Mouse (Mus musculus): ENCODE measurements around the gene Lbp. TPM values are rescaled to one million over a fixed set of nuclear protein-coding genes. Genes with fewer than 3 reads are reported as not detected.
A peak's percentile ranks its signal among the peaks of the same experiment; 100 is the strongest.

Gene Lbp
- polyA plus RNA-seq, 1 experiment from 2014 or later: 3.2 TPM

- H3K9me3 ChIP-seq (ENCODE audit: control insufficient read depth, low read length): no peaks in the 10 kb centered on the region
- H3K4me2 ChIP-seq (ENCODE audit: low read length): no peak overlapping the region
- no peak overlapping the region for H3K27ac ChIP-seq (ENCODE audit: low read length)
- no peak overlapping the region for H3K9ac ChIP-seq (replicated peaks; ENCODE audit: low read depth, low read length)
- no peaks in the 10 kb centered on the region for H3K36me3 ChIP-seq (ENCODE audit: control insufficient read depth, insufficient read depth)
- no peaks in the 10 kb centered on the region for H3K27me3 ChIP-seq (replicated peaks; ENCODE audit: control insufficient read depth, insufficient read depth, low read length)
- H3K4me1 ChIP-seq (replicated peaks; ENCODE audit: control insufficient read depth, insufficient read depth, low read length): no peaks in the 10 kb centered on the region
- no peak overlapping the region for H3K4me3 ChIP-seq (replicated peaks; ENCODE audit: low read length)
- whole genome bisulfite sequencing: 59% methylated on average over 10 of the region's 10 CpGs
- peak; percentile 71; the same call in 1 of the 2 replicates for ATAC-seq
Measured at GRCm38 (mm10) chr2:158324531-158325190, 18.4 kb downstream of the Lbp start.

GRCm38 (mm10) chr2:158325609-158326008 is 19.3 kb downstream of the Lbp start:
- Histone ChIP-seq H3K4me3 (replicated peaks; ENCODE audit: low read length) (no peak overlapping the region), H3K27me3 (replicated peaks; ENCODE audit: control insufficient read depth, insufficient read depth, low read length) (no peaks in the 10 kb centered on the region), H3K9me3 (ENCODE audit: control insufficient read depth, low read length) (no peaks in the 10 kb centered on the region), H3K36me3 (ENCODE audit: control insufficient read depth, insufficient read depth) (no peaks in the 10 kb centered on the region), H3K9ac (replicated peaks; ENCODE audit: low read depth, low read length) (no peak overlapping the region), H3K4me1 (replicated peaks; ENCODE audit: control insufficient read depth, insufficient read depth, low read length) (no peaks in the 10 kb centered on the region), H3K27ac (ENCODE audit: low read length) (no peak overlapping the region), H3K4me2 (ENCODE audit: low read length) (no peak overlapping the region)
- no peak for ATAC-seq
- WGBS: 57% methylated on average over 8 of the region's 8 CpGs

- H3K9ac ChIP-seq (replicated peaks; ENCODE audit: low read depth, low read length): no peak overlapping the region
- no peaks in the 10 kb centered on the region for H3K36me3 ChIP-seq (ENCODE audit: control insufficient read depth, insufficient read depth)
- no peak overlapping the region for H3K27ac ChIP-seq (ENCODE audit: low read length)
- H3K27me3 ChIP-seq (replicated peaks; ENCODE audit: control insufficient read depth, insufficient read depth, low read length): no peaks in the 10 kb centered on the region
- no peaks in the 10 kb centered on the region for H3K4me1 ChIP-seq (replicated peaks; ENCODE audit: control insufficient read depth, insufficient read depth, low read length)
- WGBS: 89% methylated on average over 13 of the region's 13 CpGs
- no peak overlapping the region for H3K4me2 ChIP-seq (ENCODE audit: low read length)
- ATAC-seq: no peak
- no peak overlapping the region for H3K4me3 ChIP-seq (replicated peaks; ENCODE audit: low read length)
- H3K9me3 ChIP-seq (ENCODE audit: control insufficient read depth, low read length): no peaks in the 10 kb centered on the region
Measured at GRCm38 (mm10) chr2:158334356-158334755, 28.1 kb downstream of the Lbp start.

GRCm38 (mm10) chr2:158337698-158338097 is 31.4 kb downstream of the Lbp start:
- no peak for ATAC-seq
- H3K4me2 ChIP-seq (ENCODE audit: low read length): no peak overlapping the region
- WGBS: 73% methylated on average over 10 of the region's 10 CpGs
- H3K4me1 ChIP-seq (replicated peaks; ENCODE audit: control insufficient read depth, insufficient read depth, low read length): peaks cover 3% of the 10 kb centered on the region; the same call in 1 of the 2 replicates
- no peak overlapping the region for H3K27ac ChIP-seq (ENCODE audit: low read length)
- no peak overlapping the region for H3K9ac ChIP-seq (replicated peaks; ENCODE audit: low read depth, low read length)
- no peaks in the 10 kb centered on the region for H3K36me3 ChIP-seq (ENCODE audit: control insufficient read depth, insufficient read depth)
- H3K27me3 ChIP-seq (replicated peaks; ENCODE audit: control insufficient read depth, insufficient read depth, low read length): no peaks in the 10 kb centered on the region
- H3K4me3 ChIP-seq (replicated peaks; ENCODE audit: low read length): no peak overlapping the region
- no peaks in the 10 kb centered on the region for H3K9me3 ChIP-seq (ENCODE audit: control insufficient read depth, low read length)

GRCm38 (mm10) chr2:158339948-158340564 is 33.8 kb downstream of the Lbp start:
- Histone ChIP-seq H3K4me3 (replicated peaks; ENCODE audit: low read length) (no peak overlapping the region), H3K27me3 (replicated peaks; ENCODE audit: control insufficient read depth, insufficient read depth, low read length) (no peaks in the 10 kb centered on the region), H3K9ac (replicated peaks; ENCODE audit: low read depth, low read length) (no peak overlapping the region), H3K4me2 (ENCODE audit: low read length) (no peak overlapping the region), H3K36me3 (ENCODE audit: control insufficient read depth, insufficient read depth) (no peaks in the 10 kb centered on the region), H3K27ac (ENCODE audit: low read length) (no peak overlapping the region; the same call in 1 of the 2 replicates), H3K4me1 (replicated peaks; ENCODE audit: control insufficient read depth, insufficient read depth, low read length) (peaks cover 3% of the 10 kb centered on the region; the same call in 1 of the 2 replicates), H3K9me3 (ENCODE audit: control insufficient read depth, low read length) (no peaks in the 10 kb centered on the region)
- peak; percentile 67; the same call in 1 of the 2 replicates for ATAC-seq
- 32% methylated on average over 11 of the region's 11 CpGs for WGBS

GRCm38 (mm10) chr2:158341324-158341723 is 35.0 kb downstream of the Lbp start:
- Histone ChIP-seq H3K4me3 (replicated peaks; ENCODE audit: low read length) (no peak overlapping the region), H3K36me3 (ENCODE audit: control insufficient read depth, insufficient read depth) (no peaks in the 10 kb centered on the region), H3K4me2 (ENCODE audit: low read length) (no peak overlapping the region), H3K27ac (ENCODE audit: low read length) (no peak overlapping the region), H3K4me1 (replicated peaks; ENCODE audit: control insufficient read depth, insufficient read depth, low read length) (peaks cover 3% of the 10 kb centered on the region; the same call in 1 of the 2 replicates), H3K9ac (replicated peaks; ENCODE audit: low read depth, low read length) (no peak overlapping the region), H3K9me3 (ENCODE audit: control insufficient read depth, low read length) (no peaks in the 10 kb centered on the region), H3K27me3 (replicated peaks; ENCODE audit: control insufficient read depth, insufficient read depth, low read length) (no peaks in the 10 kb centered on the region)
- 88% methylated on average over 2 of the region's 2 CpGs for WGBS
- ATAC-seq: no peak

GRCm38 (mm10) chr2:158343495-158343894 is 37.2 kb downstream of the Lbp start:
- H3K27me3 ChIP-seq (replicated peaks; ENCODE audit: control insufficient read depth, insufficient read depth, low read length): no peaks in the 10 kb centered on the region
- peaks cover 3% of the 10 kb centered on the region; the same call in 1 of the 2 replicates for H3K4me1 ChIP-seq (replicated peaks; ENCODE audit: control insufficient read depth, insufficient read depth, low read length)
- WGBS: 22% methylated on average over 5 of the region's 5 CpGs
- no peak overlapping the region for H3K4me3 ChIP-seq (replicated peaks; ENCODE audit: low read length)
- no peaks in the 10 kb centered on the region for H3K36me3 ChIP-seq (ENCODE audit: control insufficient read depth, insufficient read depth)
- no peak for ATAC-seq
- no peak overlapping the region for H3K27ac ChIP-seq (ENCODE audit: low read length)
- H3K9me3 ChIP-seq (ENCODE audit: control insufficient read depth, low read length): no peaks in the 10 kb centered on the region
- no peak overlapping the region for H3K4me2 ChIP-seq (ENCODE audit: low read length)
- no peak overlapping the region for H3K9ac ChIP-seq (replicated peaks; ENCODE audit: low read depth, low read length)

GRCm38 (mm10) chr2:158346467-158346866 is 40.2 kb downstream of the Lbp start:
- Histone ChIP-seq H3K27me3 (replicated peaks; ENCODE audit: control insufficient read depth, insufficient read depth, low read length) (no peaks in the 10 kb centered on the region), H3K36me3 (ENCODE audit: control insufficient read depth, insufficient read depth) (no peaks in the 10 kb centered on the region), H3K9ac (replicated peaks; ENCODE audit: low read depth, low read length) (no peak overlapping the region), H3K4me3 (replicated peaks; ENCODE audit: low read length) (no peak overlapping the region), H3K4me2 (ENCODE audit: low read length) (no peak overlapping the region), H3K27ac (ENCODE audit: low read length) (no peak overlapping the region), H3K9me3 (ENCODE audit: control insufficient read depth, low read length) (no peaks in the 10 kb centered on the region), H3K4me1 (replicated peaks; ENCODE audit: control insufficient read depth, insufficient read depth, low read length) (no peaks in the 10 kb centered on the region)
- WGBS: 75% methylated on average over 6 of the region's 6 CpGs
- no peak for ATAC-seq

- no peak overlapping the region for H3K27ac ChIP-seq (ENCODE audit: low read length)
Measured at GRCm38 (mm10) chr2:158347868-158348267, 41.6 kb downstream of the Lbp start.

More at GRCm38 (mm10) chr2:158347868-158348267, 41.6 kb downstream of the Lbp start:
- no peak overlapping the region for H3K9ac ChIP-seq (replicated peaks; ENCODE audit: low read depth, low read length)
- H3K4me1 ChIP-seq (replicated peaks; ENCODE audit: control insufficient read depth, insufficient read depth, low read length): no peaks in the 10 kb centered on the region
- WGBS: under 1% methylated on average over 6 of the region's 6 CpGs
- no peak overlapping the region for H3K4me3 ChIP-seq (replicated peaks; ENCODE audit: low read length)
- no peaks in the 10 kb centered on the region for H3K36me3 ChIP-seq (ENCODE audit: control insufficient read depth, insufficient read depth)
- H3K4me2 ChIP-seq (ENCODE audit: low read length): no peak overlapping the region
- ATAC-seq: peak; percentile 62; the same call in 1 of the 2 replicates
- H3K27me3 ChIP-seq (replicated peaks; ENCODE audit: control insufficient read depth, insufficient read depth, low read length): no peaks in the 10 kb centered on the region
- no peaks in the 10 kb centered on the region for H3K9me3 ChIP-seq (ENCODE audit: control insufficient read depth, low read length)

Data from forebrain, embryonic 16.5 days (tissue).